Comparison of ENCODE assay signal across 9 mouse cellular contexts in the genomic region with DNA sequence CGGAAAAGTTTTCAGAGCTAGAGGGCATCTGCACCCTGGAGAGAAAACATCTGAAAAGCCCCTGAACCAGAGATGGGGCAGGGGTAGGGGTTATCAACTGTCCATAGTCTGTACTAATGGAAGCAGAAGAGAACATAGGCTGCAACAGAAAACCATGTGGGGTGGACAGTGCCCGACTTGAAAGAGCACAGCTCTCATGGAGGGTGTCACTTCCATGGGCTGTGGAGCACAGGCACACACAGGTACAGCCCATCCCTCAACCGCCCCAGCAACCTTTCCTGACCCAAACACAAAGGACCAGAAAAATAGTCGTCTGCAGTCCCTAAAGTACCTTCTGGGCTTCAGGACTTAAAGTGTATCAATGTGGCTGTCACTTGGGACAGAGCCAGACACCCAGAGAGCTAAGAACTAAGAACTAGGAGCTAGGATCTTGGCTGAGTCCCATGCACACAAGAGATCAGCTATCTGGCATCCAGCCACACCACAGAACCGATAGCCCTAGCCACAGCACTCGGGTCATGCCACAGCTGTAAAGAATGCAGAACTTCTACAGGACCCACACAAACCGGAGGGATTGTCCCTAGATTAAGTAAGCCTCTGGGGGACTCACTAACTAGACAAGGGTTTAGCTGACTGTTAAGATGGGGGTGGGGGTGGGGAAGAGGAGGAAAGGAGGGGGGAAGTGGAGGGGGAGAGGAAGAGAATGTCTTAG. TPM values are rescaled to one million over a fixed set of nuclear protein-coding genes. Genes with fewer than 3 reads are reported as not detected.
DNase-seq lines count a peak whose midpoint lies in the region; ATAC-seq and TF ChIP-seq lines count a peak whose summit lies in the region.
"Had no signal": no experiment of that assay in that cellular context is flagged by ENCODE, and none has a peak within 500 bp of the region (broad histone marks: within the 10 kb centered on the region; RNA-seq: fewer than 3 reads in every experiment).

No protein-coding gene starts in this region.

- TF ChIP-seq CTCF in intestine, postnatal 0 days (IDR thresholded peaks at IDR 0.05; ENCODE audit: low read depth) = no peak

- peaks cover 13% of the 10 kb centered on the region for H3K4me1 ChIP-seq in forebrain, embryonic 13.5 days
- H3K4me1 ChIP-seq in forebrain, embryonic 12.5 days = peaks cover 5% of the 10 kb centered on the region; the same call in 1 of the 2 replicates
- H3K4me1 ChIP-seq in intestine, postnatal 0 days (replicated peaks; ENCODE audit: control insufficient read depth, insufficient read depth, low read length) = no peaks in the 10 kb centered on the region; the same call in 1 of the 2 replicates

- H3K36me3 ChIP-seq in forebrain, embryonic 13.5 days (ENCODE audit: poor library complexity, severe bottlenecking) = peaks cover 6% of the 10 kb centered on the region
- H3K36me3 ChIP-seq in forebrain, embryonic 12.5 days (replicated peaks) = peaks cover 6% of the 10 kb centered on the region
- peaks cover 2% of the 10 kb centered on the region for H3K36me3 ChIP-seq in intestine, postnatal 0 days (ENCODE audit: control insufficient read depth, insufficient read depth)

- no peaks in the 10 kb centered on the region for H3K9me3 ChIP-seq in forebrain, embryonic 13.5 days (replicated peaks)
- H3K9me3 ChIP-seq in forebrain, embryonic 12.5 days = peaks cover 4% of the 10 kb centered on the region; the same call in 1 of the 2 replicates
- no peaks in the 10 kb centered on the region for H3K9me3 ChIP-seq in intestine, postnatal 0 days (ENCODE audit: control insufficient read depth)

- H3K27ac ChIP-seq in forebrain, embryonic 13.5 days = no peak overlapping the region
- H3K27ac ChIP-seq in forebrain, embryonic 12.5 days = no peak overlapping the region
- no peak overlapping the region for H3K27ac ChIP-seq in intestine, postnatal 0 days (ENCODE audit: low read depth, low read length)

- ATAC-seq in forebrain, embryonic 13.5 days = 0 out of 2 replicates have a peak, but pooled peaks have one; percentile 34
- ATAC-seq in forebrain, embryonic 12.5 days (ENCODE audit: low FRiP score) = no peak
- ATAC-seq in intestine, postnatal 0 days = no peak

- H3K4me2 ChIP-seq in forebrain, embryonic 13.5 days = no peak overlapping the region
- H3K4me2 ChIP-seq in forebrain, embryonic 12.5 days = no peak overlapping the region
- no peak overlapping the region for H3K4me2 ChIP-seq in intestine, postnatal 0 days (replicated peaks; ENCODE audit: low read depth)

- 61% methylated on average over 7 of the region's 7 CpGs for WGBS in forebrain, embryonic 13.5 days
- 70% methylated on average over 7 of the region's 7 CpGs for WGBS in forebrain, embryonic 12.5 days
- 66% methylated on average over 7 of the region's 7 CpGs for WGBS in intestine, postnatal 0 days

- DNase-seq in right cerebral cortex, postnatal 10 days (ENCODE audit: low spot score in 2 of 2) = peak; percentile 71 to 73
- DNase-seq in right cerebral cortex, postnatal 25 days = no peak
- DNase-seq in heart, postnatal 10 days = peak; percentile 45 to 59
- DNase-seq in lung, postnatal 10 days = peak; percentile 44
- no peak for DNase-seq in embryo, embryonic 11 days

- H3K9ac ChIP-seq in forebrain, embryonic 13.5 days = no peak overlapping the region
- H3K9ac ChIP-seq in forebrain, embryonic 12.5 days = no peak overlapping the region
- H3K9ac ChIP-seq in intestine, postnatal 0 days (ENCODE audit: low read depth, low read length) = no peak overlapping the region

- H3K27me3 ChIP-seq in forebrain, embryonic 13.5 days = no peaks in the 10 kb centered on the region
- H3K27me3 ChIP-seq in forebrain, embryonic 12.5 days = no peaks in the 10 kb centered on the region
- no peaks in the 10 kb centered on the region for H3K27me3 ChIP-seq in intestine, postnatal 0 days (replicated peaks; ENCODE audit: control insufficient read depth, insufficient read depth, low read length)
- H3K27me3 ChIP-seq: megakaryocyte, embryonic 14.5 days had no signal

- no peak overlapping the region for H3K4me3 ChIP-seq in forebrain, embryonic 13.5 days
- no peak overlapping the region for H3K4me3 ChIP-seq in forebrain, embryonic 12.5 days (replicated peaks)
- no peak overlapping the region for H3K4me3 ChIP-seq in intestine, postnatal 0 days (ENCODE audit: low read depth, low read length)
- H3K4me3 ChIP-seq: megakaryocyte, embryonic 14.5 days had no signal

- intact Hi-C loops in heart, postnatal 10 days (cut with DNase I) = loop anchor here (2.0 kb wide), 1 partner anchor 37 kb away; a partner anchor contains a TSS

RNA-seq across cellular contexts. Expression of a gene that starts 38.0 kb away (rescaled TPM):
- 6.1 and 6.7 TPM in 2 replicates for polyA plus RNA-seq in forebrain, embryonic 13.5 days (2015; fragmentation: Nextera tagmentation; extraction: Ambion mirVana)
- polyA plus RNA-seq in forebrain, embryonic 12.5 days (2016; fragmentation: Nextera tagmentation; extraction: Ambion mirVana) = 5.9 and 7.5 TPM in 2 replicates
- total RNA-seq in heart, postnatal 10 days (2021) = 10 to 100 TPM; 16.1 to 18.2 TPM
- 1.4 and 1.5 TPM in 2 replicates for polyA plus RNA-seq in intestine, postnatal 0 days (2015; fragmentation: Nextera tagmentation; extraction: Ambion mirVana)

Comparison
In these comparisons a context has a peak if more than half of its experiments do, and no peak if none do; other contexts are left out.
1. DNase-seq: peak in right cerebral cortex, postnatal 10 days (2 of 2), heart, postnatal 10 days (2 of 2) and lung, postnatal 10 days (single experiment); none in right cerebral cortex, postnatal 25 days (single experiment) and embryo, embryonic 11 days (single experiment).